Mouse (Mus musculus) kidney, adult 2 months (tissue): ENCODE measurements around the gene Zfp213.

ENCODE experiments used
- CTCF ChIP-seq: fragments of 200-500 bp; conservative IDR thresholded peaks from 2 replicates; pipeline ENCODE4 v1.5.1; 2011; ENCODE audit warnings: low read depth, mild to moderate bottlenecking, control low read depth, low read length, moderate library complexity, mixed read lengths; ENCODE audit not compliant: insufficient read depth, insufficient read length
- POLR2A ChIP-seq: fragments of 200-500 bp; IDR thresholded peaks from one replicate; pipeline ENCODE4 v1.6.1; 2011; ENCODE audit warnings: low read depth, low read length, control low read depth

DNA sequence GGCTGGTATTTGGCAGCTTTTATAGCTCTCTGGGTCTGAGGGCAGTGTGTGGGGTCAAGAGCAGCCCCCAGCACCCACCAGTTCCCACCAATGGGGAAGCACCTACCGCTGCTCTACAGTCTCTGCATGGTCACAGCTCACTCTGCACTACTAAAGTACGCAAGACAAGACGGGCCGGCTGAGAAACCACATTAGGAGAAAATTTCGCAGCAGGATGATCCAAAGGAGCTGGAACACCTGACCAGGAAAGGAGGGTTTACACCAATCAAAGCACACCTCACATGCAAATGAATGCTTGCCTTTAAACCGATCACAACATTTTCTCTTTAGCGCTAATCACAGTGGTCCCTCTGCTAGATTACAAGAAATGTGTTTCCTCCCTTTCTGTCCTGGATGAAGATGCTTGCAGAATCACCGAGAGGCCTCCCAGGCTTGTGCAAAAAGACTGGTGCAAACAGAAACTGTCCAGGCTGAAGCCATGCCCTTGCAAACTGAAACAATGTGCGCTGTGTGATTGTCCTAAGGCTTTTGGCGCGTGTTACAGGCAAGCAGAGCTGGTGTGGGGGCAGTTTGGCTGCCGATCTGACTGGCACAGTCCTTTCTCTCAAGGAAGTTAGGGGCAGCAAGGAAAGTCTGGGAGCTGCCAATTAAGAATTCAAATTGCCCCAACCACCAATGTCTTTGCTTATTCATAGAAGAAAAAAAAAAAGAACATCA lies 21.9 kb downstream of the Zfp213 start:
- no peak for TF ChIP-seq CTCF
- TF ChIP-seq POLR2A: no peak
